Mouse (Mus musculus) intestine, postnatal 0 days (tissue): ENCODE results near the gene Rptor. TPM values are rescaled to one million over a fixed set of nuclear protein-coding genes. Genes with fewer than 3 reads are reported as not detected.

Experiments used
- ATAC-seq: fragments of 200-750 bp; cut with Nextera tagmentation; 2 replicates; pipeline ENCODE4 v1.8.0; 2017; ENCODE audit warnings: mild to moderate bottlenecking, moderate TSS enrichment, moderate library complexity
- H3K27ac ChIP-seq: fragments of 300-500 bp; sonication (generic); 2 replicates; pipeline ENCODE4 v1.5.1; 2014; ENCODE audit warnings: mild to moderate bottlenecking, low read depth, low read length, moderate library complexity
- H3K27me3 ChIP-seq: fragments of 300-500 bp; sonication (generic); replicated peaks from 2 replicates; pipeline ENCODE4 v1.6.1; 2014; ENCODE audit warnings: low read length, mixed read lengths; ENCODE audit not compliant: control insufficient read depth, insufficient read depth
- H3K36me3 ChIP-seq: fragments of 300-500 bp; sonication (generic); 2 replicates; pipeline ENCODE4 v1.6.1; 2014; ENCODE audit warnings: mild to moderate bottlenecking, moderate library complexity; ENCODE audit not compliant: control insufficient read depth, insufficient read depth
- H3K4me1 ChIP-seq: fragments of 300-500 bp; sonication (generic); replicated peaks from 2 replicates; pipeline ENCODE4 v1.6.1; 2014; ENCODE audit warnings: antibody characterized with exemption, low read length, mixed read lengths; ENCODE audit not compliant: control insufficient read depth, insufficient read depth
- H3K4me2 ChIP-seq: fragments of 300-500 bp; sonication (generic); replicated peaks from 2 replicates; pipeline ENCODE4 v1.6.1; 2014; ENCODE audit warnings: low read depth, mild to moderate bottlenecking, moderate library complexity
- H3K4me3 ChIP-seq: fragments of 300-500 bp; sonication (generic); 2 replicates; pipeline ENCODE4 v1.5.1; 2014; ENCODE audit warnings: low read depth, low read length
- H3K9ac ChIP-seq: fragments of 300-500 bp; sonication (generic); 2 replicates; pipeline ENCODE4 v1.6.1; 2014; ENCODE audit warnings: mild to moderate bottlenecking, low read depth, low read length
- H3K9me3 ChIP-seq: fragments of 300-500 bp; sonication (generic); 2 replicates; pipeline ENCODE4 v1.6.1; 2016; ENCODE audit warnings: mixed run types; ENCODE audit not compliant: control insufficient read depth
- CTCF ChIP-seq: sonication (generic); IDR thresholded peaks from 2 replicates; pipeline ENCODE4 v1.5.1; 2016; ENCODE audit warnings: low read depth, mild to moderate bottlenecking, control low read depth, antibody characterized with exemption, moderate library complexity
- WGBS: fragments of 180-500 bp; shearing (Covaris S2); extraction: QIAGEN DNeasy Blood & Tissue Kit; methylation state at CpG from one replicate; pipeline ENCODE4 v1.1.7; 2014; 5-methylcytosine and 5-hydroxymethylcytosine counted together
- polyA plus RNA-seq: library from polyadenylated mRNA; unstranded; fragments of >200 nt; fragmentation: Nextera tagmentation; extraction: Ambion mirVana; gene quantifications from 2 replicates; pipeline ENCODE4 v1.2.1, GENCODE M21; 2015

Gene Rptor
- polyA plus RNA-seq, 1 experiment from 2014 or later: 5.1 TPM

GRCm38 (mm10) chr11:119781165-119781564, 178.5 kb downstream of the Rptor start:
- no peaks in the 10 kb centered on the region for H3K27me3 ChIP-seq
- H3K4me1 ChIP-seq: no peaks in the 10 kb centered on the region
- H3K27ac ChIP-seq: no peak overlapping the region
- no peak overlapping the region for H3K4me3 ChIP-seq
- H3K9ac ChIP-seq: no peak overlapping the region
- peaks cover 15% of the 10 kb centered on the region; the same call in 1 of the 2 replicates for H3K36me3 ChIP-seq
- no peaks in the 10 kb centered on the region for H3K9me3 ChIP-seq
- TF ChIP-seq CTCF: peak; percentile 57
- WGBS: 93% methylated on average over 2 of the region's 2 CpGs
- no peak overlapping the region for H3K4me2 ChIP-seq
- ATAC-seq: no peak

- Histone ChIP-seq H3K4me1 (no peaks in the 10 kb centered on the region), H3K27me3 (no peaks in the 10 kb centered on the region), H3K36me3 (peaks cover 12% of the 10 kb centered on the region; the same call in 1 of the 2 replicates), H3K4me3 (no peak overlapping the region), H3K9ac (no peak overlapping the region), H3K4me2 (no peak overlapping the region), H3K27ac (no peak overlapping the region), H3K9me3 (no peaks in the 10 kb centered on the region)
- TF ChIP-seq CTCF: no peak
- ATAC-seq: no peak
- WGBS: 86% methylated on average over 4 of the region's 4 CpGs
Measured at GRCm38 (mm10) chr11:119781726-119782125, 179.0 kb downstream of the Rptor start.

GRCm38 (mm10) chr11:119783653-119784052, 180.9 kb downstream of the Rptor start:
- Histone ChIP-seq H3K9ac (no peak overlapping the region), H3K36me3 (peaks cover 15% of the 10 kb centered on the region; the same call in 1 of the 2 replicates), H3K4me1 (no peaks in the 10 kb centered on the region), H3K9me3 (no peaks in the 10 kb centered on the region), H3K4me2 (no peak overlapping the region), H3K27ac (no peak overlapping the region), H3K4me3 (no peak overlapping the region), H3K27me3 (no peaks in the 10 kb centered on the region)
- no peak for ATAC-seq
- no peak for TF ChIP-seq CTCF
- 88% methylated on average over 4 of the region's 4 CpGs for WGBS

- ATAC-seq: no peak
- Histone ChIP-seq H3K9me3 (no peaks in the 10 kb centered on the region), H3K27ac (no peak overlapping the region), H3K36me3 (peaks cover 15% of the 10 kb centered on the region; the same call in 1 of the 2 replicates), H3K4me2 (no peak overlapping the region), H3K27me3 (no peaks in the 10 kb centered on the region), H3K4me3 (no peak overlapping the region), H3K9ac (no peak overlapping the region), H3K4me1 (no peaks in the 10 kb centered on the region)
- 91% methylated on average over 12 of the region's 12 CpGs for WGBS
- no peak for TF ChIP-seq CTCF
Measured at GRCm38 (mm10) chr11:119784672-119785341, 182.1 kb downstream of the Rptor start.

- H3K4me3 ChIP-seq: no peak overlapping the region
- no peak for TF ChIP-seq CTCF
- H3K4me2 ChIP-seq: no peak overlapping the region
- H3K27ac ChIP-seq: no peak overlapping the region
- H3K4me1 ChIP-seq: no peaks in the 10 kb centered on the region
- H3K27me3 ChIP-seq: no peaks in the 10 kb centered on the region
- H3K36me3 ChIP-seq: peaks cover 12% of the 10 kb centered on the region; the same call in 1 of the 2 replicates
- H3K9ac ChIP-seq: no peak overlapping the region
- no peaks in the 10 kb centered on the region for H3K9me3 ChIP-seq
- 87% methylated on average over 7 of the region's 7 CpGs for WGBS
- ATAC-seq: no peak
Measured at GRCm38 (mm10) chr11:119785661-119786384, 183.1 kb downstream of the Rptor start.

GRCm38 (mm10) chr11:119786385-119786880, 183.7 kb downstream of the Rptor start:
- WGBS: 78% methylated on average over 8 of the region's 8 CpGs
- no peak overlapping the region for H3K27ac ChIP-seq
- H3K4me2 ChIP-seq: no peak overlapping the region
- H3K4me3 ChIP-seq: no peak overlapping the region
- TF ChIP-seq CTCF: 0 out of 2 replicates have a peak, but pooled peaks have one; percentile 26
- ATAC-seq: no peak
- H3K9me3 ChIP-seq: no peaks in the 10 kb centered on the region
- H3K4me1 ChIP-seq: no peaks in the 10 kb centered on the region
- no peaks in the 10 kb centered on the region for H3K27me3 ChIP-seq
- H3K9ac ChIP-seq: no peak overlapping the region
- H3K36me3 ChIP-seq: peaks cover 11% of the 10 kb centered on the region; the same call in 1 of the 2 replicates
